Mouse (Mus musculus): ENCODE data around the gene Vwce. TPM values are rescaled to one million over a fixed set of nuclear protein-coding genes. Genes with fewer than 3 reads are reported as not detected.

Gene Vwce
- polyA plus RNA-seq, 1 experiment from 2014 or later, result 1.6 TPM

- no peak overlapping the region for H3K27ac ChIP-seq
- no peaks in the 10 kb centered on the region; the same call in 1 of the 2 replicates for H3K27me3 ChIP-seq (replicated peaks)
- H3K36me3 ChIP-seq (replicated peaks), result no peaks in the 10 kb centered on the region
- no peak overlapping the region for H3K4me2 ChIP-seq
- H3K9me3 ChIP-seq, result no peaks in the 10 kb centered on the region
- 93% methylated on average over 9 of the region's 9 CpGs for WGBS
- H3K9ac ChIP-seq, result no peak overlapping the region
- ATAC-seq (replicated peaks), result no peak
- H3K4me1 ChIP-seq, result peaks cover 18% of the 10 kb centered on the region
- H3K4me3 ChIP-seq, result no peak overlapping the region
Observed at GRCm38 (mm10) chr19:10685081-10685480, 51.1 kb downstream of the Vwce start.

- Histone ChIP-seq H3K4me1 (peaks cover 24% of the 10 kb centered on the region), H3K36me3 (replicated peaks) (no peaks in the 10 kb centered on the region), H3K9me3 (no peaks in the 10 kb centered on the region), H3K4me3 (no peak overlapping the region), H3K27me3 (replicated peaks) (no peaks in the 10 kb centered on the region), H3K9ac (no peak overlapping the region), H3K4me2 (no peak overlapping the region), H3K27ac (no peak overlapping the region)
- no peak for ATAC-seq (replicated peaks)
- WGBS, result 77% methylated on average over 2 of the region's 2 CpGs
Observed at GRCm38 (mm10) chr19:10685727-10686126, 51.7 kb downstream of the Vwce start.

GRCm38 (mm10) chr19:10688537-10689352 lies 54.7 kb downstream of the Vwce start, which contains the start of gene Vps37c:
Gene Vps37c (plus strand): TSS chr19:10688735.
- H3K4me3 ChIP-seq, result peak within 1 kb of the TSS; percentile 52
- peak; percentile 94 for ATAC-seq (replicated peaks)
- H3K4me2 ChIP-seq, result peak within 1 kb of the TSS; percentile 75
- no peaks in the 10 kb centered on the region for H3K36me3 ChIP-seq (replicated peaks)
- H3K27ac ChIP-seq, result peak within 1 kb of the TSS; percentile 93
- H3K27me3 ChIP-seq (replicated peaks), result no peaks in the 10 kb centered on the region
- H3K9me3 ChIP-seq, result no peaks in the 10 kb centered on the region
- peak within 1 kb of the TSS; percentile 78 for H3K9ac ChIP-seq
- under 1% methylated on average over 70 of the region's 74 CpGs for WGBS
- H3K4me1 ChIP-seq, result peaks cover 37% of the 10 kb centered on the region

GRCm38 (mm10) chr19:10689470-10690166 lies 55.6 kb downstream of the Vwce start:
- no peaks in the 10 kb centered on the region for H3K36me3 ChIP-seq (replicated peaks)
- 40% methylated on average over 5 of the region's 5 CpGs for WGBS
- H3K9ac ChIP-seq, result peak overlapping the region; percentile 78
- ATAC-seq (replicated peaks), result peak; percentile 5; the same call in 1 of the 2 replicates
- no peaks in the 10 kb centered on the region for H3K9me3 ChIP-seq
- H3K4me3 ChIP-seq, result peak overlapping the region; percentile 52
- no peaks in the 10 kb centered on the region for H3K27me3 ChIP-seq (replicated peaks)
- peak overlapping the region; percentile 75 for H3K4me2 ChIP-seq
- H3K4me1 ChIP-seq, result peaks cover 37% of the 10 kb centered on the region
- H3K27ac ChIP-seq, result peak overlapping the region; percentile 93

GRCm38 (mm10) chr19:10690336-10690735 lies 56.3 kb downstream of the Vwce start:
- ATAC-seq (replicated peaks), result no peak
- Histone ChIP-seq H3K27me3 (replicated peaks) (no peaks in the 10 kb centered on the region), H3K9ac (peak overlapping the region; percentile 4; the same call in 1 of the 2 replicates), H3K27ac (peak overlapping the region; percentile 93; the same call in 1 of the 2 replicates), H3K9me3 (no peaks in the 10 kb centered on the region), H3K4me3 (peak overlapping the region; percentile 52), H3K36me3 (replicated peaks) (no peaks in the 10 kb centered on the region), H3K4me2 (peak overlapping the region; percentile 75), H3K4me1 (peaks cover 40% of the 10 kb centered on the region)
- WGBS, result 91% methylated on average over 3 of the region's 3 CpGs

GRCm38 (mm10) chr19:10691121-10691520 lies 57.1 kb downstream of the Vwce start:
- no peak overlapping the region for H3K9ac ChIP-seq
- H3K4me2 ChIP-seq, result no peak overlapping the region
- H3K27me3 ChIP-seq (replicated peaks), result no peaks in the 10 kb centered on the region
- H3K9me3 ChIP-seq, result no peaks in the 10 kb centered on the region
- H3K4me1 ChIP-seq, result peaks cover 48% of the 10 kb centered on the region
- H3K27ac ChIP-seq, result no peak overlapping the region
- WGBS, result 93% methylated on average over 4 of the region's 4 CpGs
- H3K4me3 ChIP-seq, result no peak overlapping the region
- H3K36me3 ChIP-seq (replicated peaks), result no peaks in the 10 kb centered on the region
- ATAC-seq (replicated peaks), result no peak

- Histone ChIP-seq H3K4me3 (no peak overlapping the region), H3K27me3 (replicated peaks) (no peaks in the 10 kb centered on the region), H3K27ac (no peak overlapping the region), H3K4me1 (peaks cover 53% of the 10 kb centered on the region), H3K4me2 (no peak overlapping the region), H3K9me3 (no peaks in the 10 kb centered on the region), H3K9ac (no peak overlapping the region), H3K36me3 (replicated peaks) (no peaks in the 10 kb centered on the region)
- 69% methylated on average over 3 of the region's 3 CpGs for WGBS
- no peak for ATAC-seq (replicated peaks)
Observed at GRCm38 (mm10) chr19:10691660-10692059, 57.6 kb downstream of the Vwce start.

- Histone ChIP-seq H3K36me3 (replicated peaks) (no peaks in the 10 kb centered on the region), H3K9me3 (no peaks in the 10 kb centered on the region), H3K27ac (no peak overlapping the region), H3K27me3 (replicated peaks) (no peaks in the 10 kb centered on the region), H3K4me3 (no peak overlapping the region), H3K4me2 (no peak overlapping the region), H3K9ac (no peak overlapping the region), H3K4me1 (peaks cover 59% of the 10 kb centered on the region)
- 93% methylated on average over 4 of the region's 4 CpGs for WGBS
- ATAC-seq (replicated peaks), result no peak
Observed at GRCm38 (mm10) chr19:10692361-10692760, 58.3 kb downstream of the Vwce start.

- no peaks in the 10 kb centered on the region for H3K36me3 ChIP-seq (replicated peaks)
- no peak for ATAC-seq (replicated peaks)
- no peaks in the 10 kb centered on the region for H3K27me3 ChIP-seq (replicated peaks)
- no peak overlapping the region for H3K4me2 ChIP-seq
- WGBS, result 87% methylated on average over 10 of the region's 10 CpGs
- H3K27ac ChIP-seq, result no peak overlapping the region
- H3K4me1 ChIP-seq, result peaks cover 67% of the 10 kb centered on the region
- no peaks in the 10 kb centered on the region for H3K9me3 ChIP-seq
- no peak overlapping the region for H3K9ac ChIP-seq
- no peak overlapping the region for H3K4me3 ChIP-seq
Observed at GRCm38 (mm10) chr19:10693926-10694682, 60.1 kb downstream of the Vwce start.

GRCm38 (mm10) chr19:10695801-10696200 lies 61.8 kb downstream of the Vwce start:
- no peak overlapping the region for H3K4me3 ChIP-seq
- peak overlapping the region; percentile 73 for H3K27ac ChIP-seq
- peak overlapping the region; percentile 16 for H3K4me2 ChIP-seq
- peaks cover 65% of the 10 kb centered on the region for H3K4me1 ChIP-seq
- WGBS, result 12% methylated on average over 7 of the region's 7 CpGs
- no peaks in the 10 kb centered on the region for H3K36me3 ChIP-seq (replicated peaks)
- no peaks in the 10 kb centered on the region for H3K9me3 ChIP-seq
- H3K9ac ChIP-seq, result no peak overlapping the region
- ATAC-seq (replicated peaks), result peak; percentile 44; the same call in 1 of the 2 replicates
- no peaks in the 10 kb centered on the region for H3K27me3 ChIP-seq (replicated peaks)

- Histone ChIP-seq H3K36me3 (replicated peaks) (no peaks in the 10 kb centered on the region), H3K4me3 (no peak overlapping the region), H3K4me2 (no peak overlapping the region), H3K27ac (no peak overlapping the region), H3K4me1 (peaks cover 58% of the 10 kb centered on the region), H3K9me3 (no peaks in the 10 kb centered on the region), H3K9ac (no peak overlapping the region), H3K27me3 (replicated peaks) (no peaks in the 10 kb centered on the region)
- ATAC-seq (replicated peaks), result no peak
- WGBS, result 74% methylated on average over 9 of the region's 9 CpGs
Observed at GRCm38 (mm10) chr19:10698131-10698991, 64.3 kb downstream of the Vwce start.
